Mouse (Mus musculus) fat pad, adult 2 months (tissue): ENCODE measurements around the gene Mak.
"Not testable (repeated sequence)": the region's sequence is repeated elsewhere in the genome, so short reads cannot be mapped to it uniquely, and the experiment has no call there.

Experiments used
- DNase-seq: peaks from one replicate; pipeline ENCODE4 v3.0.0-alpha.2; 2011; ENCODE audit warnings: low read depth, low spot score; ENCODE audit errors: extremely low read depth

Mak gene

GRCm38 (mm10) chr13:41000140-41000925, 79.2 kb downstream of the Mak start:
- DNase-seq = no peak

GRCm38 (mm10) chr13:40998537-40998936, 81.0 kb downstream of the Mak start:
- DNase-seq = not testable (repeated sequence)

GRCm38 (mm10) chr13:40994487-40995263, 84.8 kb downstream of the Mak start:
- DNase-seq = no peak

DNA sequence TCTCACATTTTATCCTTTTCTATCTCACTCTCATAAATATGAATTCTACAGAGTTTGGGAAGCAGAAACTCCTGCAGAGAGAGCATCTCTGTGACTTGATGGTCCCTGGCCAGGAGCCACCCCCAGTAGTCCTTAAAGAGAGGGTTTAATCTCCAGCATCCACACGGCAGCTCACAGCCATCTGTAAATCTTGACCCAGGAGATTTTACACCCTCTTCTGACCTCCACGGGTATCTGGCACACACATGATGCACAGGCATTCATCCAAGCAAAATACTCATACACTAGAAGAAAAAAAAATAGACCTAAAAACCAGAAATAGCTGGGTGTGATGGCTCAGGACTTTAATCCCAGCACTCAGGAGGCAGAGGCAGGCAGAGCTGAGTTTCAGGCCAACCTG, 91.1 kb downstream of the Mak start:
- no peak for DNase-seq

GRCm38 (mm10) chr13:40987608-40988303, 91.8 kb downstream of the Mak start:
- DNase-seq = not testable (repeated sequence)

DNA sequence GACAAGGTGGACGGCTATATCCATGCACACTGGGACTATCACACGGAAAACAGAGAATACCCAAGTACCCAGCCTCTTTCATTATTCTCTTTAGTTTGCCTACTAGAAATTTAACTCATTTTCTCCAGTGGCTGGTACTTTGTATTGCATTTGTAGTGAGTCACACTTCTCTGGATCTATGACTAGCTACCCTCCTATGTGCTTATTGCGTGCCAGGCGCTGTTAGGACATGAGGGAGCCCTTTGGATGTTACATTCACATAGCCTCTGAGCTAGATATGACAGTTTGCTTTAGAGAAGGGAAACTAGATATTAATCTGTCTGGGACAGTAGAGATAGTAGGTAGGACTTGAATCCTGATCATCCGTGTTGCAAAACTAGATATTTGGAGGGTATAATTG, 93.4 kb downstream of the Mak start:
- no peak for DNase-seq

DNA sequence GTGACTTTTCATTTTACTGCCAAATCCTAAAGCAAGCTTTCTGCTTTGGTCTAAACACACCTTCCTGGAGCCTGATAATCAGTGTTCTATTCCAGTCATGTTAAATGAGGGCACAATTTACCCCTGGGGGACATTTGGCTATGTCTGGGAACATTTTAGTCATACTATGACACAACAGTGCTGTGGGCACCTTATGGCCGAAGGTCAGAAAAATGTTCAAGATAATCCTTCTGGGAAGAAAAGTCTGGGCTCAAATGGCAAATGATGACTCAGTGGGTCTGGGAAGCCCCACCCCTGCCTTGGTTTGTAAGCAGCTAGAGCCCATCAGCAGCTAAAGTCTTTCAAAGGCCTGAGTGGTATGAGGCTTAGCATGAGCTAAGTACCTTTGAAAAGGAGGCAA, 96.7 kb downstream of the Mak start:
- no peak for DNase-seq

GRCm38 (mm10) chr13:40979321-40979720, 100.2 kb downstream of the Mak start:
- DNase-seq = no peak

DNA sequence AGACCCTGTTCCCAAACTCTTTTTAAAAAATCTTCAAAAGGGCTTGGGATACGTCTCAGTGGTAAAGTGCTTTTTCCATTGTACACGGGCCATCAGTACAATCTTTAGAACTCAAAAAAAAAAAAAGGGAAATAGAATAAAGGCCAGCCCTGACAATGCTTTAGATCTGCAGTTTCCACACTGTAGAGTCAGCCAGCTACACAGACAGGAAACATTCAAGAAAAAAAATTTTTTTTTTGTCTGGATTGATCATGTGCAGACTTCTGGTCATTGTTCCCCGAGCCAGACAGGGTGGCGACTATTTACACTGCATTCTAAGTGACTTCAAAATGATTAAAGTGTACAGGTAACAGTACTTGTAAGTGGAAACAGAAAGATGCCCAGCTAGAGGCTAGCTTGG, 100.9 kb downstream of the Mak start:
- DNase-seq = no peak

DNA sequence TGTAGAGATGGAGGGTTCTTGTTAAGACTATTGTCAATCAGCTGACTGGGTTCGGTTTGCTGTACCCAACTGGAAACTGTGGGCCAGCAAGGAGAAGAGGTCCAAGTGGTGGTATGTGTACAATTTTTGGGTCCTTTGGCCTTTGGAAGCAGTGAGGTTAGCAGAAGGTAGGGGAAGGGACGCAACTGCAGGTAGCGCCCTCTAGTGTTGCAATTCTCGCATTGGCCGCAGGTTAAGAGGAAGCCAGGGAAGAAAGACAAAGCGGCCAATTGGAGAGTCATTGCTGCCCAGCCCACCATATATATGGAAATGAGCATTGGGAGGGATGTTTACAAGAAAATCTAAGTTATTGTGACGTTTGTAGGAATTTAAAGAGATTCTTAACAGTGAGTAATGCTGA, 101.9 kb downstream of the Mak start:
- no peak for DNase-seq
